Mouse (Mus musculus) lung, postnatal 0 days (tissue): ENCODE measurements around the gene Kctd2. TPM values are rescaled to one million over a fixed set of nuclear protein-coding genes. Genes with fewer than 3 reads are reported as not detected.

Experiments
- ATAC-seq: fragments of 200-750 bp; cut with Nextera tagmentation; 2 replicates; pipeline ENCODE4 v1.8.0; 2017; ENCODE audit warnings: moderate library complexity
- DNase-seq: peaks from one replicate; pipeline ENCODE4 v3.0.0-alpha.2; 2016; ENCODE audit warnings: low spot score
- H3K27ac ChIP-seq: fragments of 300-500 bp; sonication (generic); 2 replicates; pipeline ENCODE4 v1.5.1; 2014; ENCODE audit warnings: antibody characterized with exemption, mild to moderate bottlenecking, low read length, mixed read lengths
- H3K27me3 ChIP-seq: fragments of 300-500 bp; sonication (generic); replicated peaks from 2 replicates; pipeline ENCODE4 v1.6.1; 2014; ENCODE audit warnings: low read length, mixed read lengths; ENCODE audit not compliant: insufficient read depth
- H3K36me3 ChIP-seq: fragments of 300-500 bp; sonication (generic); 2 replicates; pipeline ENCODE4 v1.6.1; 2014; ENCODE audit warnings: low read length, mixed read lengths; ENCODE audit not compliant: insufficient read depth
- H3K4me1 ChIP-seq: fragments of 300-500 bp; sonication (generic); 2 replicates; pipeline ENCODE4 v1.6.1; 2014; ENCODE audit warnings: antibody characterized with exemption, low read depth, low read length, mixed read lengths; ENCODE audit not compliant: insufficient read depth
- H3K4me2 ChIP-seq: fragments of 300-500 bp; sonication (generic); replicated peaks from 2 replicates; pipeline ENCODE4 v1.6.1; 2014; ENCODE audit warnings: low read depth, mild to moderate bottlenecking, low read length, moderate library complexity, mixed read lengths
- H3K4me3 ChIP-seq: fragments of 300-500 bp; sonication (generic); 2 replicates; pipeline ENCODE4 v1.5.1; 2014; ENCODE audit warnings: low read depth, low read length
- H3K9ac ChIP-seq: fragments of 300-500 bp; sonication (generic); replicated peaks from 2 replicates; pipeline ENCODE4 v1.6.1; 2014; ENCODE audit warnings: low read depth, mild to moderate bottlenecking
- H3K9me3 ChIP-seq: fragments of 300-500 bp; sonication (generic); 2 replicates; pipeline ENCODE4 v1.6.1; 2016; ENCODE audit warnings: low read length, mixed read lengths
- CTCF ChIP-seq: IDR thresholded peaks from 2 replicates; pipeline ENCODE4 v1.5.1; 2016; ENCODE audit warnings: antibody characterized with exemption, mild to moderate bottlenecking
- EP300 ChIP-seq: IDR thresholded peaks from 2 replicates; pipeline ENCODE4 v1.6.1; 2016; ENCODE audit warnings: antibody characterized with exemption, mild to moderate bottlenecking, control low read depth
- WGBS: fragments of 180-500 bp; shearing (Covaris S2); extraction: QIAGEN DNeasy Blood & Tissue Kit; methylation state at CpG from one replicate; pipeline ENCODE4 v1.1.7; 2014; 5-methylcytosine and 5-hydroxymethylcytosine counted together
- polyA plus RNA-seq: library from polyadenylated mRNA; unstranded; fragments of >200 nt; fragmentation: Nextera tagmentation; extraction: Ambion mirVana; gene quantifications from 2 replicates; pipeline ENCODE4 v1.2.1, GENCODE M21; 2015

Gene Kctd2
- polyA plus RNA-seq, 1 experiment from 2014 or later: 18.6 TPM

DNA sequence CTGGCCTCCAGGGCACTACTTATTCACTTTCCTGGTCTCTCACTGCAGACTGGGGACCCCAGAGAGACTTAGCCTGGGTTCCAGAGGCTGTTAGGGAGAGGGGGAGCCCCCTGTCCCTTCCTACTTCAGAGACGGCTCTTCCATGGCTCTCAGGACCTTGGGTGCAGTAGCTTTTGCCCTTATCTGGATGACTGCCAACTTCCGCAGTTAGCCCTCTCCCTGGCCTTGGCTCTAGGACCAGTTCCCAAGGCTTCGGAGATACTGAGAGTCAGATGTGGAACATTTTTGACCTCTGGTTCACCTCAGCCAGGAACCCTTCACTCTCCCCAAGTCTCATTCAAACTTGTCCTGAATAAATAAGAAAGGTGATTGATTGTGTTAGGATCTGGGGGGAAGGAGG, 27.0 kb downstream of the Kctd2 start:
- ATAC-seq (no peak), DNase-seq (no peak)
- Histone ChIP-seq H3K36me3 (no peaks in the 10 kb centered on the region), H3K4me2 (no peak overlapping the region), H3K4me1 (0 out of 2 replicates have a peak, but pooled peaks cover 4% of the 10 kb centered on the region), H3K9me3 (no peaks in the 10 kb centered on the region), H3K9ac (no peak overlapping the region), H3K27ac (no peak overlapping the region), H3K4me3 (no peak overlapping the region), H3K27me3 (no peaks in the 10 kb centered on the region)
- no peak for TF ChIP-seq CTCF
- TF ChIP-seq EP300: no peak
- WGBS: 19% methylated on average over 3 of the region's 3 CpGs

DNA sequence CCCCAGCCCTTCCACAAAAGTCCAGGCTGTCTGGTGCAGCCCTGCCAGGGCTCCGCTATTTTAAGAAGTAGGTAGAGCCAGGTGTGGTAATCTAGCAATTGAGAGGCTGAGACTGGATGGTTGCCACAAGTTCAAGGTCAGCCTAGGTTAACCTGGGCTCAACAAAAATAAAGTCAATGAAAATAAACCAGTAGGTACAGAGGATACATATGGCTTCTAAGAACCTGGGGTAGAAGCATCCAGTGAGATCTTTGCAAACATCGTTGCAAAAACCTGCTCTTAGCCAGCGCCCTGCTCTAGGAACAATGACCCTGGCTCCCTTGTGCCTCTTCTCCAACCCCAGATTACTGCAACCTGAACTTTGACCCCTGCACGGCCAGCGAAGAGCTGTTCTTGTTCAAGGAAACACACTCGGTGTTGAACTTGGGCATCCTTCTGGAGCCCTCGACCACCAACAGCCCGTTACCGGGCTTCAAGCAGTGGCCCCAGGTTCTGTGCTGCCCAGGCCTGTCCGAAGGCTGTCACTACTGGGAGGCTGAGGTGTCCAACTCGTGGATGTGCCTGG, 27.5 kb downstream of the Kctd2 start:
- no peak for DNase-seq
- 0 out of 2 replicates have a peak, but pooled peaks cover 4% of the 10 kb centered on the region for H3K4me1 ChIP-seq
- no peak overlapping the region for H3K9ac ChIP-seq
- no peaks in the 10 kb centered on the region for H3K9me3 ChIP-seq
- ATAC-seq: no peak
- no peak overlapping the region for H3K4me2 ChIP-seq
- no peak overlapping the region for H3K4me3 ChIP-seq
- no peak for TF ChIP-seq EP300
- TF ChIP-seq CTCF: no peak
- WGBS: 83% methylated on average over 11 of the region's 11 CpGs
- no peaks in the 10 kb centered on the region for H3K36me3 ChIP-seq
- H3K27ac ChIP-seq: no peak overlapping the region
- no peaks in the 10 kb centered on the region for H3K27me3 ChIP-seq

DNA sequence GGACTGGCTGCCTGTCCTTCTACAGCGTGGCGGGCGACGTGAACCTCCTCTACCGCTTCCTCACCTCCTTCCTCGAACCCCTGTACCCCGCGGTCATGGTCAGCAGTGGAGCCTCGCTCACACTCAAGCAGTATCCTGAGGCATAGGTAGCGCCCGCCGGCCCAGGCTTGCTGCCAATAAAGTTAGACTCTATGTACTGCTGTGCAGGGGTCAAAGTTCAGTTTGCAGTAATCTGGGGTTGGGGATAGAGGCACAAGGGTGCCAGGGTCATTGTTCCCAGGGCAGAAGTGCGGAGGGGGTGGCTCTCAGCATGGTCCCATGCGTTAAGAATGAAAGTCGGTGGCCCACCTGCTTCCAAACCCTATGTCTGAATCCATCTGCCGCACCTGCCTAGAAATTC, 28.1 kb downstream of the Kctd2 start:
- Histone ChIP-seq H3K27ac (no peak overlapping the region), H3K4me1 (0 out of 2 replicates have a peak, but pooled peaks cover 4% of the 10 kb centered on the region), H3K4me3 (no peak overlapping the region), H3K9ac (no peak overlapping the region), H3K27me3 (no peaks in the 10 kb centered on the region), H3K4me2 (no peak overlapping the region), H3K9me3 (no peaks in the 10 kb centered on the region), H3K36me3 (no peaks in the 10 kb centered on the region)
- 86% methylated on average over 16 of the region's 16 CpGs for WGBS
- ATAC-seq (no peak), DNase-seq (no peak)
- TF ChIP-seq EP300: no peak
- TF ChIP-seq CTCF: no peak

DNA sequence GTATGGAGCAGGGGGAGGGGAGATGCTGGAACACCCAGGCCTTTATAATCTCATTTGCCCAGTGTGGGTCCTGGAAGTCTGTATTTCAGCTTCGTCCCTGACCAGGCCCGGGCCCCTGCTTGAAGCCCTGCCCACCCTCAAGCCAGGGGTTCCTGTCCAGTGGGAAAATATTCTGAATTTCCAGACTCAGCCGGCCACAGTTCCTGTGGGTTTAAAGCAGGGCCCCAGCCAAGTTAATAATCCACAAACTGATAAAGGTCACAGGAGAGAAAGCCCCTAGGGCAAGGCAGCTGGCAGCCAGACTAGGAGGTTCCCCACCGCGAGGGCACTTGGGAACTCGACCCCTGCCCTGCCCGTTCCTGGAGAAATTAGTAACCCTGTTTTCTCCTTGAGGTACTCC, 29.1 kb downstream of the Kctd2 start:
- Histone ChIP-seq H3K36me3 (no peaks in the 10 kb centered on the region), H3K4me1 (0 out of 2 replicates have a peak, but pooled peaks cover 4% of the 10 kb centered on the region), H3K4me3 (no peak overlapping the region), H3K9me3 (no peaks in the 10 kb centered on the region), H3K4me2 (no peak overlapping the region), H3K9ac (no peak overlapping the region), H3K27me3 (no peaks in the 10 kb centered on the region), H3K27ac (no peak overlapping the region)
- no peak for DNase-seq
- ATAC-seq: no peak
- WGBS: 57% methylated on average over 7 of the region's 7 CpGs
- TF ChIP-seq EP300 (no peak), CTCF (no peak)

DNA sequence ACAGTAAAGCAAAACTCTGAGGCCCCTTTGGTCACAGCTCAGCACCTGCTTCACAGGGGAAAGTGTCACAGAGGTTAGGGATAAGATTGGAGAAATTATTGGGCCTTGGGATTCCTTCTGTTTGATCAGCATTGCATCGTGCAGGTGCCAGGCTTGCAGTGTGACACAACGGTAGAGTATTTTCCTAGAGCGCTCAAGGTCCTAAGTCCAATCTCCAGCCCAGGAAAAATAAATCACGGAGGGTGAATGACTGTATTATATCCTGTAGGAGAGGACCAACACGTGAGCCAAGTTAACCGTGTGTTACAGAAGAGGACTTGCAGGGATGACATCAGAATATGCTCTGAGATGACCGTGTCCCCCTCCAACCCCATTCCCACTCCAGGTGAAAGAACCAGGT, 30.2 kb downstream of the Kctd2 start:
- WGBS: 84% methylated on average over 7 of the region's 7 CpGs
- Histone ChIP-seq H3K4me2 (no peak overlapping the region), H3K9me3 (no peaks in the 10 kb centered on the region), H3K36me3 (no peaks in the 10 kb centered on the region), H3K9ac (no peak overlapping the region), H3K27me3 (no peaks in the 10 kb centered on the region), H3K27ac (no peak overlapping the region), H3K4me1 (0 out of 2 replicates have a peak, but pooled peaks cover 4% of the 10 kb centered on the region), H3K4me3 (no peak overlapping the region)
- TF ChIP-seq CTCF (no peak), EP300 (no peak)
- ATAC-seq (no peak), DNase-seq (no peak)

DNA sequence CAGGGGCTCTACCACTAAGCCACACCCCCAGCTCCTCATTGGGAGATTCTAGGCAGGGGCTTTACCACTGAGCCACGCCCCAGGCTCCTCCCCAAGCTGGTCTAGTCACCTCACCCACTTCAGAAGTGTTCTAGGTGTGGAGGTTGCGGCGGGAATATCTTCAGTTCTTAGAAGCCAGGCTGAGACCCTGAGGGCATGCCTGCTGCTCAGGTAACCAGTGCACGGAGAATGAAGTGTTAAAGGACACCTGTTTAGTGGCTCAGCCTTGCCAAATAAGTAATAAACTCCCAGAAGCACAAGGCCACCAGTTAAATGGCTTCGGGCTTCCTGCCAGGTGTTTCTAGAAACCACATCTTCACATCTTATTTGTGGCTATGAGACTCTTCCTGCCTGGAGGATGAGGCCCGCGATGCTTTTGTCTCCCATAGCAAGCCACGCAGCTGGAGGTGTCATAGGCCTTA, 31.9 kb downstream of the Kctd2 start:
- no peak overlapping the region for H3K9ac ChIP-seq
- no peak overlapping the region for H3K4me3 ChIP-seq
- no peaks in the 10 kb centered on the region for H3K36me3 ChIP-seq
- H3K4me1 ChIP-seq: 0 out of 2 replicates have a peak, but pooled peaks cover 2% of the 10 kb centered on the region
- no peaks in the 10 kb centered on the region for H3K27me3 ChIP-seq
- 75% methylated on average over 8 of the region's 8 CpGs for WGBS
- ATAC-seq (no peak), DNase-seq (no peak)
- H3K27ac ChIP-seq: no peak overlapping the region
- H3K9me3 ChIP-seq: no peaks in the 10 kb centered on the region
- TF ChIP-seq CTCF (no peak), EP300 (no peak)
- H3K4me2 ChIP-seq: no peak overlapping the region
